Mouse (Mus musculus): ENCODE data around the gene Trim65. TPM values are rescaled to one million over a fixed set of nuclear protein-coding genes. Genes with fewer than 3 reads are reported as not detected.
A peak's percentile ranks its signal among the peaks of the same experiment; 100 is the strongest.

Trim65 gene
- total and polyA plus RNA-seq, 2 experiments from 2014 or later = 2.7 to 5.9 TPM

GRCm38 (mm10) chr11:116145481-116146293 lies 14.8 kb upstream of the Trim65 start:
- TF ChIP-seq EP300 (IDR thresholded peaks at IDR 0.05; ENCODE audit: low read depth) (no peak), CTCF (IDR thresholded peaks at IDR 0.05; ENCODE audit: low read depth) (no peak)
- ATAC-seq (ENCODE audit: insufficient read depth, low read depth) (no peak), DNase-seq (ENCODE audit: low spot score) (no peak)
- Histone ChIP-seq H3K27ac (ENCODE audit: low read depth) (no peak overlapping the region), H3K4me2 (ENCODE audit: low read depth, low read length) (no peak overlapping the region), H3K4me1 (ENCODE audit: control insufficient read depth, insufficient read depth) (no peaks in the 10 kb centered on the region), H3K9me3 (replicated peaks; ENCODE audit: control insufficient read depth, low read length) (no peaks in the 10 kb centered on the region), H3K9ac (replicated peaks; ENCODE audit: low read depth, low read length) (no peak overlapping the region), H3K4me3 (ENCODE audit: low read depth, low read length) (no peak overlapping the region), H3K27me3 (ENCODE audit: control insufficient read depth, insufficient read depth, low read length) (no peaks in the 10 kb centered on the region), H3K36me3 (replicated peaks; ENCODE audit: control insufficient read depth, insufficient read depth, low read length) (peaks cover 62% of the 10 kb centered on the region)
- WGBS = 73% methylated on average over 18 of the region's 18 CpGs

- H3K27me3 ChIP-seq (ENCODE audit: control insufficient read depth, insufficient read depth, low read length) = no peaks in the 10 kb centered on the region
- no peaks in the 10 kb centered on the region for H3K4me1 ChIP-seq (ENCODE audit: control insufficient read depth, insufficient read depth)
- no peak overlapping the region for H3K27ac ChIP-seq (ENCODE audit: low read depth)
- DNase-seq (ENCODE audit: low spot score) = no peak
- peaks cover 41% of the 10 kb centered on the region for H3K36me3 ChIP-seq (replicated peaks; ENCODE audit: control insufficient read depth, insufficient read depth, low read length)
- no peak overlapping the region for H3K4me2 ChIP-seq (ENCODE audit: low read depth, low read length)
- no peak for ATAC-seq (ENCODE audit: insufficient read depth, low read depth)
- TF ChIP-seq EP300 (IDR thresholded peaks at IDR 0.05; ENCODE audit: low read depth) = no peak
- TF ChIP-seq CTCF (IDR thresholded peaks at IDR 0.05; ENCODE audit: low read depth) = no peak
- H3K9me3 ChIP-seq (replicated peaks; ENCODE audit: control insufficient read depth, low read length) = no peaks in the 10 kb centered on the region
- 75% methylated on average over 3 of the region's 3 CpGs for WGBS
- H3K9ac ChIP-seq (replicated peaks; ENCODE audit: low read depth, low read length) = no peak overlapping the region
- no peak overlapping the region for H3K4me3 ChIP-seq (ENCODE audit: low read depth, low read length)
Observed at GRCm38 (mm10) chr11:116143468-116143867, 12.5 kb upstream of the Trim65 start.

GRCm38 (mm10) chr11:116142211-116142991 lies 11.5 kb upstream of the Trim65 start:
- peaks cover 39% of the 10 kb centered on the region for H3K36me3 ChIP-seq (replicated peaks; ENCODE audit: control insufficient read depth, insufficient read depth, low read length)
- no peak overlapping the region for H3K4me2 ChIP-seq (ENCODE audit: low read depth, low read length)
- TF ChIP-seq CTCF (IDR thresholded peaks at IDR 0.05; ENCODE audit: low read depth) (no peak), EP300 (IDR thresholded peaks at IDR 0.05; ENCODE audit: low read depth) (no peak)
- DNase-seq (ENCODE audit: low spot score) = no peak
- no peaks in the 10 kb centered on the region for H3K4me1 ChIP-seq (ENCODE audit: control insufficient read depth, insufficient read depth)
- H3K9ac ChIP-seq (replicated peaks; ENCODE audit: low read depth, low read length) = no peak overlapping the region
- H3K27ac ChIP-seq (ENCODE audit: low read depth) = no peak overlapping the region
- H3K27me3 ChIP-seq (ENCODE audit: control insufficient read depth, insufficient read depth, low read length) = no peaks in the 10 kb centered on the region
- H3K9me3 ChIP-seq (replicated peaks; ENCODE audit: control insufficient read depth, low read length) = no peaks in the 10 kb centered on the region
- H3K4me3 ChIP-seq (ENCODE audit: low read depth, low read length) = no peak overlapping the region
- ATAC-seq (ENCODE audit: insufficient read depth, low read depth) = no peak
- 68% methylated on average over 10 of the region's 10 CpGs for WGBS

GRCm38 (mm10) chr11:116138468-116139138 lies 7.7 kb upstream of the Trim65 start, which contains the start of gene Mrpl38:
TSS of gene Mrpl38 (minus strand) at chr11:116138868.
- peak; percentile 79 for TF ChIP-seq CTCF (IDR thresholded peaks at IDR 0.05; ENCODE audit: low read depth)
- TF ChIP-seq EP300 (IDR thresholded peaks at IDR 0.05; ENCODE audit: low read depth) = no peak
- H3K4me1 ChIP-seq (ENCODE audit: control insufficient read depth, insufficient read depth) = no peaks in the 10 kb centered on the region
- WGBS = 1% methylated on average over 54 of the region's 60 CpGs
- peak within 1 kb of the TSS; percentile 57 for H3K27ac ChIP-seq (ENCODE audit: low read depth)
- peaks cover 26% of the 10 kb centered on the region for H3K36me3 ChIP-seq (replicated peaks; ENCODE audit: control insufficient read depth, insufficient read depth, low read length)
- ATAC-seq (ENCODE audit: insufficient read depth, low read depth) (peak; percentile 97), DNase-seq (ENCODE audit: low spot score) (peak; percentile 98)
- H3K4me2 ChIP-seq (ENCODE audit: low read depth, low read length) = peak within 1 kb of the TSS; percentile 84
- peak within 1 kb of the TSS; percentile 77 for H3K4me3 ChIP-seq (ENCODE audit: low read depth, low read length)
- peak within 1 kb of the TSS; percentile 71 for H3K9ac ChIP-seq (replicated peaks; ENCODE audit: low read depth, low read length)
- no peaks in the 10 kb centered on the region for H3K27me3 ChIP-seq (ENCODE audit: control insufficient read depth, insufficient read depth, low read length)
- no peaks in the 10 kb centered on the region for H3K9me3 ChIP-seq (replicated peaks; ENCODE audit: control insufficient read depth, low read length)

GRCm38 (mm10) chr11:116138096-116138467 lies 7.2 kb upstream of the Trim65 start:
- ATAC-seq (ENCODE audit: insufficient read depth, low read depth) (no peak), DNase-seq (ENCODE audit: low spot score) (no peak)
- under 1% methylated on average over 20 of the region's 20 CpGs for WGBS
- no peak for TF ChIP-seq EP300 (IDR thresholded peaks at IDR 0.05; ENCODE audit: low read depth)
- TF ChIP-seq CTCF (IDR thresholded peaks at IDR 0.05; ENCODE audit: low read depth) = no peak
- peaks cover 26% of the 10 kb centered on the region for H3K36me3 ChIP-seq (replicated peaks; ENCODE audit: control insufficient read depth, insufficient read depth, low read length)
- peak overlapping the region; percentile 77 for H3K4me3 ChIP-seq (ENCODE audit: low read depth, low read length)
- H3K9ac ChIP-seq (replicated peaks; ENCODE audit: low read depth, low read length) = peak overlapping the region; percentile 71
- peak overlapping the region; percentile 57; the same call in 1 of the 2 replicates for H3K27ac ChIP-seq (ENCODE audit: low read depth)
- peak overlapping the region; percentile 84 for H3K4me2 ChIP-seq (ENCODE audit: low read depth, low read length)
- no peaks in the 10 kb centered on the region for H3K27me3 ChIP-seq (ENCODE audit: control insufficient read depth, insufficient read depth, low read length)
- no peaks in the 10 kb centered on the region for H3K9me3 ChIP-seq (replicated peaks; ENCODE audit: control insufficient read depth, low read length)
- H3K4me1 ChIP-seq (ENCODE audit: control insufficient read depth, insufficient read depth) = no peaks in the 10 kb centered on the region

Measured in heart, postnatal 0 days (tissue).